Mouse (Mus musculus): ENCODE data around the gene Supt16. TPM values are rescaled to one million over a fixed set of nuclear protein-coding genes. Genes with fewer than 3 reads are reported as not detected.

The Supt16 gene
- polyA plus RNA-seq, 1 experiment from 2014 or later: 65.7 TPM

- no peak for DNase-seq (ENCODE audit: low read depth, low spot score)
- H3K27me3 ChIP-seq: peaks cover 3% of the 10 kb centered on the region
- CTCF ChIA-PET: interaction anchor here (0.9 kb wide), 1 partner anchor 15 kb away, joined by 3 read pairs; the partner anchor contains the start of gene Hnrnpc
- in situ Hi-C loops (cut with MboI; ENCODE audit: low pct_unique_long_range_greater_than_20kb): no loop called here
- TF ChIP-seq CTCF (IDR thresholded peaks at IDR 0.05): no peak
- no peak for ATAC-seq
- POLR2A ChIA-PET: interaction anchor here (0.6 to 0.7 kb wide), 2 partner anchors 34 to 221 kb away, joined by 3 read pairs; no protein-coding TSS in a partner anchor
Measured at GRCm38 (mm10) chr14:52118823-52119608, 78.2 kb downstream of the Supt16 start.

GRCm38 (mm10) chr14:52118456-52118822 is 78.8 kb downstream of the Supt16 start:
- DNase-seq (ENCODE audit: low read depth, low spot score): no peak
- POLR2A ChIA-PET: no interaction called here
- CTCF ChIA-PET: no interaction called here

GRCm38 (mm10) chr14:52117241-52117640 is 80.0 kb downstream of the Supt16 start:
- ATAC-seq (no peak), DNase-seq (ENCODE audit: low read depth, low spot score) (no peak)
- ChIA-PET CTCF (interaction anchor here (1.3 kb wide), 1 partner anchor 30 kb away, joined by 3 read pairs; no protein-coding TSS in a partner anchor), POLR2A (no interaction called here)
- peaks cover 3% of the 10 kb centered on the region for H3K27me3 ChIP-seq
- in situ Hi-C loops (cut with MboI; ENCODE audit: low pct_unique_long_range_greater_than_20kb): no loop called here
- no peak for TF ChIP-seq CTCF (IDR thresholded peaks at IDR 0.05)

More at GRCm38 (mm10) chr14:52118456-52118822, 78.8 kb downstream of the Supt16 start:
- TF ChIP-seq CTCF (IDR thresholded peaks at IDR 0.05): no peak
- no peak for ATAC-seq
- in situ Hi-C loops (cut with MboI; ENCODE audit: low pct_unique_long_range_greater_than_20kb): no loop called here
- peaks cover 3% of the 10 kb centered on the region for H3K27me3 ChIP-seq

GRCm38 (mm10) chr14:52114101-52114500 is 83.1 kb downstream of the Supt16 start:
- DNase-seq (ENCODE audit: low read depth, low spot score) (no peak), ATAC-seq (no peak)
- H3K27me3 ChIP-seq: peaks cover under 1% of the 10 kb centered on the region
- in situ Hi-C loops (cut with MboI; ENCODE audit: low pct_unique_long_range_greater_than_20kb): no loop called here
- no peak for TF ChIP-seq CTCF (IDR thresholded peaks at IDR 0.05)
- POLR2A ChIA-PET: interaction anchor here (1.3 kb wide), 1 partner anchor 27 kb away, joined by 3 read pairs; no protein-coding TSS in a partner anchor
- CTCF ChIA-PET: interaction anchor here (0.9 to 1.5 kb wide), 2 partner anchors 11 to 30 kb away, joined by 3 to 5 read pairs; no protein-coding TSS in a partner anchor

Other genes starting within 250 kb of the Supt16 start
- gene Arhgef40, start 212.7 kb downstream of the Supt16 start, polyA plus RNA-seq (2021): 80.2 TPM
- 3.4 TPM for gene Tmem253, start 181.8 kb downstream of the Supt16 start, polyA plus RNA-seq (2021)
- 74.8 TPM for gene Zfp219, start 176.7 kb downstream of the Supt16 start, polyA plus RNA-seq (2021)
- not detected for gene Olfr221, start 155.0 kb downstream of the Supt16 start, polyA plus RNA-seq (2021)
- gene Hnrnpc, start 93.4 kb downstream of the Supt16 start, polyA plus RNA-seq (2021): 359 TPM
- gene Rpgrip1, start 86.7 kb downstream of the Supt16 start, polyA plus RNA-seq (2021): 6.4 TPM
- 64.4 TPM for gene Chd8, start 60.4 kb upstream of the Supt16 start, polyA plus RNA-seq (2021)
- 38.8 TPM for gene Tox4, start 81.7 kb upstream of the Supt16 start, polyA plus RNA-seq (2021)
- gene Rab2b, start 82.1 kb upstream of the Supt16 start, polyA plus RNA-seq (2021): 20.5 TPM
- 28.7 TPM for gene Mettl3, start 107.7 kb upstream of the Supt16 start, polyA plus RNA-seq (2021)
- 16.8 TPM for gene Sall2, start 131.3 kb upstream of the Supt16 start, polyA plus RNA-seq (2021)
- gene Olfr1513, start 159.0 kb upstream of the Supt16 start, polyA plus RNA-seq (2021): not detected
- not detected for gene Olfr1512, start 181.8 kb upstream of the Supt16 start, polyA plus RNA-seq (2021)
- not detected for gene Olfr1511, start 200.0 kb upstream of the Supt16 start, polyA plus RNA-seq (2021)
- gene Olfr1510, start 217.0 kb upstream of the Supt16 start, polyA plus RNA-seq (2021): not detected
- gene Olfr1509, start 245.6 kb upstream of the Supt16 start, polyA plus RNA-seq (2021): not detected

All from Patski (cell line).